Mouse (Mus musculus): ENCODE data around the gene Ap4s1.
"Not testable (repeated sequence)": the region's sequence is repeated elsewhere in the genome, so short reads cannot be mapped to it uniquely, and the experiment has no call there.

Gene Ap4s1

GRCm38 (mm10) chr12:51690893-51691844, at the start of gene Ap4s1:
Gene Ap4s1 (plus strand): TSS chr12:51691033.
- DNase-seq (ENCODE audit: extremely low spot score, low read depth, low spot score): no peak

- DNase-seq (ENCODE audit: extremely low spot score, low read depth, low spot score): no peak
These were observed 49.0 kb upstream of the Ap4s1 start for GRCm38 (mm10) chr12:51641871-51642270.

DNA sequence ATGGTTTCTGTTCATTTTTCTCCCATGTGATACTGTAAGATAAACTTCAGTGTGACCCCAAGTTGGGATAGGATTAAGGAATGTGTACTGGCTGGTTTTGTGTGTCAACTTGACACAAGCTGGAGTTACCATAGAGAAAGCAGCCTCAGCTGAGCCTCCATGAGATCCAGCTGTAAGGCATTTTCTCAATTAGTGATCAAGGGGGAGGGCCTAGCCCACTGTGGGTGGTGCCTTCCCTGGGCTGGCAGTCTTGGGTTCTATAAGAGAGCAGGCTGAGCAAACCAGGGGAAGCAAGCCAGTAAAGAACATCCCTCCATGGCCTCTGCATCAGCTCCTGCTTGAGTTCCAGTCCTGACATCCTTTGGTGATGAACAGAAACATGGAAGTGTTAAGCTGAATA, 41.4 kb upstream of the Ap4s1 start:
- DNase-seq (ENCODE audit: extremely low spot score, low read depth, low spot score): not testable (repeated sequence)

GRCm38 (mm10) chr12:51655944-51656465, 34.8 kb upstream of the Ap4s1 start:
- no peak for DNase-seq (ENCODE audit: extremely low spot score, low read depth, low spot score)

DNA sequence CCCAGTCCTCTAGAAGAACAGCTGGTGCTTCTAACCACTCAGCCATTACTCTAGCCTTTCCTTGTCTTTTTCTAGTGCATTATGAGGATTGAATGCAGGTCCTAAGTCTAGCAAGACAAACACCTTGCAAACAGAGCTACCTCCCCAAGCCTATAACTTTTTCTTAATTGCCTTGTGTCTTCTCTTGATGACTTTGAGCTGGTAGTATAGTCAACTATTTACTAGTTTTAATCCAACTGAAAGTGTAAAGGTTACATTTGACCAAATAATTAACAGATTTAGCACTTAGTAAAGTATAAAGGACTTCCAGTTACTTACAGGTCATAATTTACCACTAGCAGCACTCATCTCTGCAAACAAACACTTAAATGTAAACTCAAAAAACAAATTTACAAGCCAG, 27.8 kb upstream of the Ap4s1 start:
- no peak for DNase-seq (ENCODE audit: extremely low spot score, low read depth, low spot score)

- DNase-seq (ENCODE audit: extremely low spot score, low read depth, low spot score): no peak
These were observed 26.9 kb upstream of the Ap4s1 start for GRCm38 (mm10) chr12:51663908-51664307.

GRCm38 (mm10) chr12:51666708-51667430, 24.0 kb upstream of the Ap4s1 start:
- DNase-seq (ENCODE audit: extremely low spot score, low read depth, low spot score): no peak

- no peak for DNase-seq (ENCODE audit: extremely low spot score, low read depth, low spot score)
These were observed 19.5 kb upstream of the Ap4s1 start for GRCm38 (mm10) chr12:51671231-51671891.

GRCm38 (mm10) chr12:51673270-51673669, 17.6 kb upstream of the Ap4s1 start:
- DNase-seq (ENCODE audit: extremely low spot score, low read depth, low spot score): no peak

- no peak for DNase-seq (ENCODE audit: extremely low spot score, low read depth, low spot score)
These were observed 14.4 kb upstream of the Ap4s1 start for GRCm38 (mm10) chr12:51676442-51676841.

GRCm38 (mm10) chr12:51678844-51679243, 12.0 kb upstream of the Ap4s1 start:
- no peak for DNase-seq (ENCODE audit: extremely low spot score, low read depth, low spot score)

GRCm38 (mm10) chr12:51688546-51688945, 2.3 kb upstream of the Ap4s1 start:
- no peak for DNase-seq (ENCODE audit: extremely low spot score, low read depth, low spot score)

GRCm38 (mm10) chr12:51691845-51692632, 1.2 kb downstream of the Ap4s1 start, which contains the start of gene Strn3:
Gene Strn3 (minus strand): TSS chr12:51691897.
- DNase-seq (ENCODE audit: extremely low spot score, low read depth, low spot score): peak; percentile 80

- DNase-seq (ENCODE audit: extremely low spot score, low read depth, low spot score): not testable (repeated sequence)
These were observed 2.0 kb downstream of the Ap4s1 start for GRCm38 (mm10) chr12:51692870-51693269.

DNA sequence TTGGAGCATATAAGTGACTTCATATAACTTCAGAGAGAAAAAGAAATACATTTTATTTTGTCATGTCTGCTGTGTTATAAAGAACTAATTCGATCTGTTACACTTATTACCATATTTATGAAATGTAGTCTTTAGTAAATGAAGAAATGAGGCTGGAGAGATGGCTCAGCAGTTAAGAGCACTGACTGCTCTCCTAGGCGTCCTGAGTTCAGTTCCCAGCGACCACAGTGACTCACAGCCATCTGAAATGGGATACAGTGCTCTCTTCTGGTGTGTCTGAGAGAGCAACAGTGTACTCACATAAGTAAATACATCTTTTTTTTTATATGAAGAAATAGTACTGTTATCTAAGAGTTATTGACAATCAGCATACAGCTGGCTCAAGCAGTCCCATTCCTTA, 2.6 kb downstream of the Ap4s1 start:
- DNase-seq (ENCODE audit: extremely low spot score, low read depth, low spot score): no peak

DNA sequence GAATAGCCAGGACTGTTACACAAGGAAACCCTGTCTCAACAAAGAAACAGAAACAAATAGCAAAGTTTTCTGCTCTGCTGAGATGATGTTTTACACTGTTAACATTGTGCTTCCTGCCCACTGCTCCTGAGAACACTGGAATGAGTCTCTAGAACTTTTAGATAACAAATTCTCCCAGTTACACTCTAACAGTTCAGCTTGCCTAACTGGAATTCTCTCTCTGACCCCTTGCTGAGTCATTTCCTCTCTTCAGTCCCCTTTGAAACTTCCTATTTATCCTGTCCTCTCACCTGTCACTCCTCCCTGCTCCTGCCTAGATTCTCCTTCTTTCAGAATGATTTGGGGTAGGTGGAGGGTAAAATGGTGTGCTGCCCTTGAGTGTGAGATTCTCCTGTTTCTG, 3.3 kb downstream of the Ap4s1 start:
- no peak for DNase-seq (ENCODE audit: extremely low spot score, low read depth, low spot score)

DNA sequence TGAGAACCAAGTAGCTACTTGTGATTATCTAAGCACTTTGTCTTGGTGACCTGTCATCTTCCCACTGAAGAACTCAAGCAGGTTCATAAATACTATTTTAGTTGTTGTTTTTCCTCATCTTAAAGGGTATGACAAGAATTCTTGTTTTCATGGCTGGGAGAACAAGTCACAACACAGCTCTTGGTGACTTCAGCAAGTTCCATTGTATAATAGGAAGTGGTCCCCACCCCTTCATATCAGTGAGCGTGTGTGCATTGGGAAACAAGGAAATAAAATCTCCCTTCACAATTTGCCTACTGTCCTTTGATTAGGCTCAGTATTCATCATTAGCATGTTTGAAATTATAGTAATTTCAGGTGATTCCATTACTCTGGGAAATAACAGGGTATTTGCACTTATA, 4.1 kb downstream of the Ap4s1 start:
- DNase-seq (ENCODE audit: extremely low spot score, low read depth, low spot score): no peak

DNA sequence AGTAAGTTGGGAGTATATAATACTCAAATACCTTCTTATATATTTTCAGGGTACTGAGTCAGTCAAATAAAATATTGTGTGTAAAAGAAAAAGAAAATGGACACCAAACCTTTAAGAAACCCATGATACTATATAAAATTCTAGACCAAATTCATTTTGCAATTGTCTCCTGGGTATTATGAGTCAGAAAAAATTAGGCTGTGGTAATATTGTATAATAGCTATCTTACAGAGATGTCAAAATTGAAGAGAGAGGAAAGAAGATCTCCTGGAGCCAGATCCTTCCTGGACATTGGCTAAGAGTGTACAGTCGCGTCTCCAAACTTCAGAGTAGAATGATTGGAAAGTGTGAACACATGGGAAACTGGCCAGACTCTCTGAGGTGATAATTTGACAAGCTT, 5.3 kb downstream of the Ap4s1 start:
- no peak for DNase-seq (ENCODE audit: extremely low spot score, low read depth, low spot score)

DNA sequence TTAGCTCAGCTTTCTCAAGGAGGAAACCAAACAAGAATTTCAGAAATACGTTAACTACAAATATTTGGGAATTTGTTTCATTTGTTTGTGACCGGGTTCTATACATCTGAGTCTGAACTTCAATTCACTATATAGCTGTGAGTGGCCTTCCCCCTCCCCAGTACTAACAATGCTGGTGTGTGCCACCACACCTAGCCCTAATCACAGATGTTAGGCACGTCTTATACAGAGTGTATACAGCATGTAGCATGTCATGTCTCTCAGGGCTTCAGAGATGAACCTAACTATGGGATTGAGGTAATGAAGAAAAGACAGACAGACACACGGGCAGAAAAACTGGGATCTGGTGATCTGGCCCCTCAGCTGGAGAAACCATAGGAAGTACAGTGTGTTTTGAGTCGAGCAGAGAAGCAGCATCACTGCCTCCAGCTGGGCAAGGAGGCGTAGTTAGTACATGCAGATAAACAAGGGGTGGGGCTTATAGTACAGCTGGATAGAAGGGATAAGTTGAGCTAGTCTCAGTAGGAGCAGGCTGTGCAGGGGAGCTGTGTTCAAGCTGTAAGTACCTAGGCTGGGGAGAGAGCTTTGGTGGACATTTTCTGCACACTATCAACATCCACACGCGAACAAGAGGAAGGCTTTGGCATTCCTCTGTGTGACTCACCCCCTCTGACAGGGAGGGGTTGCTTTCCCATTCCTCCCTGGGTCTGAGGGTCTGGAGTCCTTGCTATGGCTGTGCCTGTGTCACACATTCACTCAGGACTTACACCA, 9.0 kb downstream of the Ap4s1 start:
- no peak for DNase-seq (ENCODE audit: extremely low spot score, low read depth, low spot score)

DNA sequence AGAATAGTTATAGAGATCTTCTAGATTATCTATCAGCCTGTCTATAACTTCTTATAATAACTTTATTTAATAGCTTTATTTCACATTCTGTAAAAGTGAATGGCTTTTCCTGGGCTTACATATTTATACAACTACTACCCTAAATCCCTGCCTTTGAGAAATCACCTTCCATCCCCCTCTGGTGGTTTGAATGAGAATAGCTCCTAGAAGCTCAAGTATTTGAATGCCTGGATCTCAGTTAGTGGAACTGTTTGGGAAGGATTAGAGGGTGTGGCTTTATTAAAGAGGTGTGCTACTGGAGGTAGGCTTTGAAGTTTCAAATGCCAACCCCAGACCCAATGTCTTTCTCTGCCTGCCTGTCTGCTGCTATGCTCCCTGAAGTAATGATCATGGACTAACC, 10.9 kb downstream of the Ap4s1 start:
- no peak for DNase-seq (ENCODE audit: extremely low spot score, low read depth, low spot score)
